Mouse (Mus musculus): ENCODE results near the gene Cdkn2d.
"Not testable (repeated sequence)": the region's sequence is repeated elsewhere in the genome, so short reads cannot be mapped to it uniquely, and the experiment has no call there.

Gene Cdkn2d

GRCm38 (mm10) chr9:21291022-21291787, at the start of gene Cdkn2d:
Gene Cdkn2d, minus strand, starts transcription at chr9:21291407.
- peak; percentile 100 for DNase-seq

DNA sequence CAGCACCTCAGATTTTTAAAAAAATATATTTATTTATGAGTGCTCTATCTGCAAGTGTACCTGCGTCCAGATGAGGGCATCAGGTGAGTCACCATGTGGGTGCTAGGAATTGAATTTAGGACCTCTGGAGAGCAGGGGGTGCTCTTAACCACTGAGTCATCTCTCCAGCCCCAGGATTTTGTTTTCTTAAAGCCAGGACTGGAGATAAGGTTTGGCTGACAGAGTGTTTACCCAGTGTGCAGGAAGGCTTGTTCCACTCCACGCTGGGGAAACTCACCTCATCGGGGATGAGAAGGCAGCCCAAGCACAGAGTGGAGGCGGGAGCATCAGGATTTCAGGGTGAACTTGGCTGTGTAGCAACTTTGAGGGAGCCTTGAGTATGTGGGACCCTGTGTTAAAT, 49.2 kb upstream of the Cdkn2d start:
- DNase-seq = no peak

- no peak for DNase-seq
Observed at GRCm38 (mm10) chr9:21337652-21338051, 46.4 kb upstream of the Cdkn2d start.

GRCm38 (mm10) chr9:21336491-21336890, 45.3 kb upstream of the Cdkn2d start:
- DNase-seq = no peak

- DNase-seq = no peak
Observed at GRCm38 (mm10) chr9:21335391-21335790, 44.2 kb upstream of the Cdkn2d start.

- DNase-seq = no peak
Observed at GRCm38 (mm10) chr9:21334747-21335146, 43.5 kb upstream of the Cdkn2d start.

GRCm38 (mm10) chr9:21333523-21333922, 42.3 kb upstream of the Cdkn2d start:
- no peak for DNase-seq

GRCm38 (mm10) chr9:21332161-21333061, 41.2 kb upstream of the Cdkn2d start:
- DNase-seq = no peak

DNA sequence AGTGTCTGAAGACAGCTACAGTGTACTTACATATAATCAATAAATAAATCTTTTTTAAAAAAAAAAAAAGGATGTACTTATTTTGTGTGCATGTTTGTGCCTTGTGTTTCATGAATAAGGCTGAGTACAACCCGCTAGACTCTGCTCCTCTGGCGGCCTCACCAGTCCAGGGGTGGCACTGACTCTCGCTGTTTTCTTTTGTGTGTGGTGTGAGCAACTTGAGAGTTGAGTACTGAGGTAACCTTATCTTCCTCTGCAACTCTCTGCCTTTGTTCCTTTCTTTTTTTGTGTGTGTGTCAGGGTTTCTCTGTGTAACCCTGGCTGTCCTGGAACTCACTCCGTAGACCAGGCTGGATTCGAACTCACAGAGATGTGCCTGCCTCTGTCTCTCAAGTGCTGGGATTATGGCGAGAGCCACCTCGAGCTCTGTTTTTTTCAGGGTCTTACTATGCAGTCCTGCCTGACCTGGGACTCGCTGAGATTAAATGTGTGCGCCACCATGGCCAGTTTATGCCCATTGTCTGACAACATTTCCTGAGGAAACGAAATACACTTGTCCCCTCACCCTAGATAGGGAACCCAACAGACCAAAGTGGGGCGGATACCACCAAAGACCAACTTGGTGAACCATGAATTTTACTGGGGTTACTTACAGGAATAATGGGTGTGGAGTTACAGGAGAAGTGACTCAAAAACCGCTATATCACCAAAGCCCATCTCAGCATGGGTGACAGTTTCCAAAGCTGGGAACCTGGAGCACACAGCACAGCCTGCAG, 40.3 kb upstream of the Cdkn2d start:
- DNase-seq = no peak

DNA sequence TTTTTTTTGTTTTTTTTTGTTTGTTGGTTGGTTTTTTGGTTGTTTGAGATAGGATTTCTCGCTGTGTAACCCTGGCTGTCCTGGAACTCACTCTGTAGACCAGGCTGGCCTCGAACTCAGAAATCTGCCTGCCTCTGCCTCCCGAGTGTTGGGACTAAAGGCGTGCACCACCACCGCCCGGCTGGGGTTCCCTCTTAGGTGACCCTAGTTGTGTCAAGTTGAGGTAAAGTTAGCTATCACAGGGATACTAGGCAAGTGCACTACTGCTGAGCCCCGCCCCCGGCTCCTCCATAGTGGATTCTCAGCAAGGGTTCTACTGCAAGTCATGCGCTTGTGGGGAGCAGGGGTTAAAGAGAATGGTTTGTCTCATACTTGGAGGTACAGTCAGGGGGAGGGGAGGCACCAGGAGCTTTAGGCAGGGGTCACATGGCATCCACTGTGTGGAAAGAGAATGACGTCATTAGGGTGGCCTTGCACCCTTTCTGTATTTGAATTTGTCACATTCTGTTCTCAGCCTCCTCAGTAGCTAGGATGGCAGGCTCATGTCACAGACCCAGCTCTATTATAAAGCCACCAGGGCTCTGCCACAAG, 38.6 kb upstream of the Cdkn2d start:
- DNase-seq = no peak

DNA sequence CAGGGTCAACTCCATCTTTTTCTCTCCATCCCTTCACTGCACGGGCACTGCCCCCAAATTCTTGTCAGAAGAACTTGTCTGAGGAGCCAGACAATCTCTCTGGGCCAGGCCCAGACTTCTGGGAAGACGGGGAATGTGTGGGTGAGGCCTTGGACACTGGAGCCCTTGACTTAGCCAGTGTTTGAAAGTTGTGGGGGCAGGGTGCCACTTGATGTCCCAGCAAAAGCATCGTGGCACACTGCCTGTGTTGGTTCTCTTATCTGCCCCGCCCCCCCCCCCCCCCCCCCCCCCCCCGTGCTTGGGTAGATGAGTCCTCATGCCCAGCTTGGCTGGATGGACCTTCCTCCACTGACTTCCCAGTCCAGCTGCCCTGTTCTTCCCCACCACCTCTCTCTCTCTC, 37.8 kb upstream of the Cdkn2d start:
- DNase-seq = no peak

GRCm38 (mm10) chr9:21328041-21328440, 36.8 kb upstream of the Cdkn2d start:
- DNase-seq = no peak

- DNase-seq = no peak
Observed at GRCm38 (mm10) chr9:21327569-21327968, 36.4 kb upstream of the Cdkn2d start.

DNA sequence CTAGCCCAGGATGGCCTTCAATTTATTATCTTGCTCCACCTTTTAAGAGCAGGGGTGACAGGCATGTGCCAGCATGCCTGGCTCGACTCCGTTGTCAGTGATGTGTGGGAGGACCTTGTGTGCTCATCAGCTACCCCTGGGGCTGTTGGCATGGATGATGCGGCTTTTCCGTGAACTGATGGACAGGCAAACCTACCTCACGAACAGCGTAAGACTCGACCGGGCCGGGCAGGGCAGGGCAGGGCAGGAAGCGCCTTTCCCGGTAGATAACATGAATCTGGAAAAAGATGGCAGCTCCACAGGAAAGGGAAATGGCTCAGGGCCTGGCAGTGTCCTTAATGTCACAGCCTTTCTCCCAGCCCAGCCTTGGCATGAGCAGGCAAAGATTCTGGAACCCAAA, 33.1 kb upstream of the Cdkn2d start:
- peak; percentile 26 to 34 for DNase-seq

DNA sequence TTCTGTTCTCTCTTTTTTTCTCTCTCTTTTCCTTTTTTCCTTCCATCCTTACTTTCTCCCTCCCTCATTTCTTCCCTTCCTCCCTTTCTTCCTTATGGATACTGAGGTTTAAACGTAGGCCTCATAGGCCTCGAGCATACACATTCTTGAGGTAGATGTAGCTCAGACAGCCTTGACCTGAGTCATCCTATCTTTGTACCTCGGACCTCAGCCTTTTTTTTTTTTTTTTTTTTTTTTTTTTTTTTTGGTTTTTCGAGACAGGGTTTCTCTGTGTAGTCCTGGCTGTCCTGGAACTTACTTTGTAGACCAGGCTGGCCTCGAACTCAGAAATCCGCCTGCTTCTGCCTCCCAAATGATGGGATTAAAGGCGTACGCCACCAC, 31.7 kb upstream of the Cdkn2d start:
- not testable (repeated sequence) for DNase-seq

DNA sequence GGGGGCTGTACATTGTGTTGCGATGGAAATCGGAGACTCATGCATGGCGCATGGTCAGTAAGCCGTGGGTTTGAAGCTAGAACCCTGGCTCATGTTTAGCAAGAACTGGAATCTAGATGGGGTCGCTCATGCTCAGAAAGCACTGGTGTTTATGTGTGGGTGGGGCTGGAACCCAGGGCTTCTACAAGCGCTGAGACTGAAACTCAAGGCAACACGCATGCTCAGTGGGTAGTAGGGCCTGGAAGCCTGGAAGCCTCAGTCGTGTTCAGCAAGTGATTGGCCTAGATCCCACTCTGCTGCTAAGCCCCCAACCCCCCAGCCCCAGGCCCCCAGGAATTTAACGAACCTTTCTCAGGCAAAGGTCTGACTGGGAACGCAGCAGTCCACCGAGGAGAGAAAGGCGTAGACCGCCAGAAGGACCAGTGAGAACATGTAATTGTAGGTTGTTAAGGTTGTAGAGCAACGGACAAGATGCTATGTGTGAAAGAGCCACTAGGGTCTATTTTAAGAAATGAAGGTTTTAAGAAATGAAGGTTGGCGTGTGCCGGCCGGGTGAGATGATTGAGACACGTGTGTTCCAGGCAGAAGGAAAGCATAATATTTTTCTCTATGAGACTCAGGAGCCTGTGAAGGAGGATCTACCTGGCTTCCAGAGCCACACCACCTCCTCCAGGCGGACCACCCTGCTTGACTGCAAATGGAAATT, 31.2 kb upstream of the Cdkn2d start:
- peak in 1 of 2 experiments; percentile 29 for DNase-seq

GRCm38 (mm10) chr9:21321513-21321835, 30.3 kb upstream of the Cdkn2d start:
- no peak for DNase-seq

GRCm38 (mm10) chr9:21320619-21321512, 29.7 kb upstream of the Cdkn2d start, which contains the start of gene Slc44a2:
Gene Slc44a2, plus strand, starts transcription at chr9:21320698.
- peak; percentile 87 to 91 for DNase-seq

- no peak for DNase-seq
Observed at GRCm38 (mm10) chr9:21320280-21320618, 29.0 kb upstream of the Cdkn2d start.

DNA sequence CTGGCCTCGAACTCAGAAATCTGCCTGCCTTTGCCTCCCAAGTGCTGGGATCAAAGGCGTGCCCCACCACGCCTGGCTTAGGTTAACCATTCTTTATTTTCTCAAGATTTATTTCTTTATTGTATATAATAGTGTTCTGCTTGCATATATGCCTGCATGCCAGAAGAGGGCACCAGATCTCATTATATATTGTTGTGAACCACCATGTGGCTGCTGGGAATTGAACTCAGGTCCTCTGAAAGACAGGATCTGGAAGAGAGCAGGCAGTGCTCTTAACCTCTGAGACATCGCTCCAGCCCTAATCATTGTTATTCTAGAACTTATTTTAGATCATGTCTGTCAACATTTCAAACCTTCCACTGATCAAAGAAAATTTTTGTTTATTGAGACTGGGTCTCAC, 28.3 kb upstream of the Cdkn2d start:
- no peak for DNase-seq

DNA sequence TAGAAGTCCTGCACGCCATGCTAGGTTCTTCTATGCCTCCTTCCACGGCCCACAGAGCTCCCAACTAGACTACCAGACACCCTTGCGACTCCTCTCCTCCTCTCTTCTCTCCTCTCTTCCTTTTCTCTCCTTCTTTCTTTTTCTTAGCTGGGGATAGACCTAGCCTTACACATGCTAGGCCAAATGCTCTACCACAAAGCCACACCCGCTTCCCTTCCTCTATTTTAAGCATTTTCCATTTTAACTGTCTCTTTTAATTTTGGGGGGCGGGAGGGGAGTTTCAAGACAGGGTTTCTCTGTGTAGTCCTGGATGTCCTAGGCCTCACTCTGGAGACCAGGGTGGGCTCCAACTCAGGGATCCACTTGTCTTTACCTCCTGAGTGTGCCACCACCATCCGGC, 27.6 kb upstream of the Cdkn2d start:
- no peak for DNase-seq
